Mouse (Mus musculus): ENCODE results near the gene Htatip2.

DNA sequence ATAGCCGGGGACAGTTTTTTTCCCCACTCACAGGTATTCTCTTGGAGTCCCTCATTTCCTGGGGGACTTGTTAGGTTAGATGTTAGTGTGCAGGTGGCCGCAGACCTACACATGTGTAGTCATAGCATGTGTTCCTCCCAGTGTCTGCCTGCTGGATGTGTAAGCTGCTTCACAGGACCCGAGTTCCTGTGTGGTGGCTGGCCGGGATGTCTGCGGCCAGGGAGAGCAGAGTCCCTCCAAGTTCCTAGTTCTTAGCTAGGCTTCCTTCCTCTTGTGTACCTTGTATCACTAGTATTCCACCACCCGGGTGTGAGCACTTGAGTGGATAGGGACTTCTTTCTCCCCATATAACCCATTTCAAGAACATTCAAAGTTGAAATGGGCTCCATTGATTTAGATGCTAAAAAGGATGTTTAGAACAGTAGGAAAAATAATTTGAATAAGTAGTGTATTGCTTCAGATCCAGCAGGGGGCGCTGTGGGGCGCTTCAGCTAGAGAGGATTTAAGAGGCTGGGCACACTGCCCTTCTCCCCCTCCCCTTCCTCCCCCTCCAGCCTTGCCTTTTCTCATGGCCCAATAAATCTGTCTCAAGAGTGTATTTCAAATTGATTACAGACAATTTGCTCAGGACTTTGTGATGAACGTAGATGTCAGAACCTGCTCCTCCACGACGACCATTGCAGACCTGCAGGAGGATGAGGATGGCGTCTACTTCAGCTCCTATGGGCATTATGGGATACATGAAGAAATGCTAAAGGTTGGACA is 27.9 kb downstream of the Htatip2 start:
- TF ChIP-seq POLR2A (IDR thresholded peaks at IDR 0.05; ENCODE audit: insufficient read depth, low read depth, low read length) (no peak), CTCF (IDR thresholded peaks at IDR 0.05) (peak; percentile 80), EP300 (IDR thresholded peaks at IDR 0.05; ENCODE audit: insufficient read depth, low read depth, low read length) (no peak)

All from heart, adult 2 months (tissue).